Mouse (Mus musculus) T-cell, adult 2 months (primary cell): ENCODE data around the gene Stxbp2.

Source experiments
- DNase-seq: peaks from one replicate; pipeline ENCODE4 v3.0.0; 2022; ENCODE audit warnings: low spot score

Gene Stxbp2

DNA sequence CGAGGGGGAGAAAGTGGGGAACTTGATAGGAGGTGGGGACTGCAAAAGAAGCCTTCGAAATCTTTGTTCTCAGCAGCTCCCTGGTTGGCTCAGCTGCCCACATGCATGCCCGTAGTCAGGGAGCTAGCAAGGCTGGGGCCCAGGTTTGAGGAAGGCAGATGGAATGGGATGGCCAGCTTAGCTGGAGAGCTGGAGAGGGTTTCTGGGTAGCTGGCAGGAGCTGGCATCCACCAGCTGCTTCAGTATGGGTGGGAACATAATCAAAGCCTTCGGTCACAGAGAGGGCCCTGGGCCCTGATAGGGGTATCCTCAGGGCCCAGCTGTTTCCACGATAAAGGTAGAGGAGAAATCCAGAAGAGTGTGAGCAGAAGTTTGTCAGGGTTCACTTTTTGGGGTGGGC, 51.7 kb downstream of the Stxbp2 start:
- no peak for DNase-seq

DNA sequence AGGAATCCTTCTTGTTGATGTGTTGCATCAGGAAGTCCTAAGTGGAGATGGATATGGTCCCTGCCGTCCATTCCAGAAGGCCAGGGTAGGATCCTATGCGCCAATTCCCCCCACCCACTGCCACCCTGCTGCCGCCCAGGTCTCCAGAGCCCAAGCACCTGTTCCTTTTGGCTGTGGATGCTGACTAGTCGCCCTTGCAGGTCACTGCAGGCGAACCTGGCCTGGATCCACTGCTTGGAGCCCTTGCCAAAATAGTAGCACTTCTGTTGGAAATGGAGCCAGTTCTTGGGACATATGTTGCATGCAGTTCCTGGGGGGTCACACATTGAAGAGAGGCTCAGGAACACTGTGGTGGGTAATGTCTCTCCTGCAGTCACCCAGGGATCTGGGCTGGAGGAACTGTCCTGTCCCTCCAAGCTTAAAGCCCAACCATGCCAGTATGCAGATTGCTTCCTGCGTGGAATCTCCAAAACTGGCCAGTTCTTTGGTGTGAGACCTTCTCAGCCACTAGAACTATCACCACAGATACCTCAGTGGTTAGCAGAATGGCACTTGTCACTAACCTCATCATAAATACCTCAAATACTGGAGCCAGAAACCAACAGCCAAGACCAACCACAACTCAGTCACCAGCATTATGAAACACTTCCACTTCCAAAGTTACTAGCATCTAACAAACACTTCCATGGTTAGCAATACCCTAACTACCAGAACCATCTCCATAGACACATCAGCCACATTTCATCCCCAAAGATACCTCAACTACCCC, 52.8 kb downstream of the Stxbp2 start:
- DNase-seq: no peak

DNA sequence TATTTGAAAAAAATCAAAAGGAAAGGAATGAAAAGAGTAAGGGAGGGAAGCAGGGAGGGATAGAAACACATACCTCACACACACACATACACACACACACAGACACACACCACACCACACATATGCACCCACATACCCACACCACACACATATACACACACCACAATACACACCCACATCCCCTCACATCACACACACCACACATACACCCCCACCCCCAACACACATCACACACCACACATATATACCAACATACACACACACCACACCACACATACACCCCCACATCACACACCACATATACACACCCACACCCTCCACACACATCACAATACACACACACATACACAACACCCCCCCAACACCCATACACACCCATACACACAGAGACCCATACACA, 53.8 kb downstream of the Stxbp2 start:
- DNase-seq: no peak

DNA sequence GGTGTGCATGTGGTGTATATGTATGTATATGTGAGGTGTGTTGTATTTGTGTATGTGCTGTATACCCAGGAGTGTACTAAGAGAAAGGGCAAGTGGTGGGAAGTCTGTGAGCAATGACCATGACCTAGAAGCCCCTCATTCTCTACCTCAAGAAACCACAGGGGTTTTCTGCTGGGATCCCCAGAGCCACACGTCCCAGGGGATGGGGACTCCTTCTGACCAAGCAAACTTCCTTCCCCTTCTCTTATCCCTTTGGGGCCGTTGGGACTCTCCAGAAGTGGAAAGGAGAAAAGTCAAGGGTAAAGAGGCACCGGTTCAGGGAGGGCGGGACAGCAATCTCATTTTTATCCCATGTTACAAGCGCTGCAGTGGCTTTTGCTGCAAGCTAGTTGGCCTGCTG, 54.7 kb downstream of the Stxbp2 start:
- no peak for DNase-seq

DNA sequence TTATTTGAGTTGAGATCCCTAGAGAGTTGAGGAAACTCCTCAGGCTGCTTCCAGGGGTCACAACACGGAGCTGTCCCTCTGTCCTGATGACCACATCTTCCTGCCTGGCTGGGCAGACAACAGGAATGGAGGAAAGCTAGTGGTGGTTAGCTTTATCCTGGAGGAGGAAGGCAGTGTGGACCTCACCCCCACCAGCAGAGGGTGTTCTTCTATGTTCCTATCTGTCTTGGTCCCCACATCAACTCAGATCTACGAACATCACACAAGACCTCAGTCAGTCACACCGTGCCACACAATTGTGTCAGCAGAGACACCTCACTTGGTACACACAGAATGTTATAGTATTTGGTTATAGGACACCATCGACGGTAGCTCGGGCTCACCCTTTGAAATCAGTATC, 56.8 kb downstream of the Stxbp2 start:
- DNase-seq: no peak

DNA sequence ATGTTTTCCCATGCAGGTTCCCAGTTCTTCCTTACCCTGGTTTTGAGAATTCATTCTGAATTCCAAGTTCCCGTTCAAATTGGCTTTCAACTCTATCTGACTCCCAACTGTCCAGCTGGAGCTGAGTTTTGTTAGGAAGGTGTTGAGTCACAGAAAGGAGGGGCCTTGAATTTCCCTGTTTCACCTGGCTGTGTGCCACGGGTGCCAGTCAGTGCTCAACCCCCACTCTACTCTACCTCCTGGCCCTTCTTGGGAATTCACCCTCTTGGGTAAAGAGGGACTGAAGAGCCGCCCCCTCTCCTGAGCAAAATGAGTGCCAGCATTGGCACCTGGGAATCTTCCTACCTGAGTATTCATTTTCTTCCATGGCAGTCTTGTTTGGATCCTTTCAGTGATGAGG, 60.0 kb downstream of the Stxbp2 start:
- DNase-seq: no peak
